Mouse (Mus musculus): ENCODE data around the gene Sgcb. TPM values are rescaled to one million over a fixed set of nuclear protein-coding genes. Genes with fewer than 3 reads are reported as not detected.

Gene Sgcb
- total RNA-seq, 2 experiments from 2014 or later, result 74.1 to 79.0 TPM

DNA sequence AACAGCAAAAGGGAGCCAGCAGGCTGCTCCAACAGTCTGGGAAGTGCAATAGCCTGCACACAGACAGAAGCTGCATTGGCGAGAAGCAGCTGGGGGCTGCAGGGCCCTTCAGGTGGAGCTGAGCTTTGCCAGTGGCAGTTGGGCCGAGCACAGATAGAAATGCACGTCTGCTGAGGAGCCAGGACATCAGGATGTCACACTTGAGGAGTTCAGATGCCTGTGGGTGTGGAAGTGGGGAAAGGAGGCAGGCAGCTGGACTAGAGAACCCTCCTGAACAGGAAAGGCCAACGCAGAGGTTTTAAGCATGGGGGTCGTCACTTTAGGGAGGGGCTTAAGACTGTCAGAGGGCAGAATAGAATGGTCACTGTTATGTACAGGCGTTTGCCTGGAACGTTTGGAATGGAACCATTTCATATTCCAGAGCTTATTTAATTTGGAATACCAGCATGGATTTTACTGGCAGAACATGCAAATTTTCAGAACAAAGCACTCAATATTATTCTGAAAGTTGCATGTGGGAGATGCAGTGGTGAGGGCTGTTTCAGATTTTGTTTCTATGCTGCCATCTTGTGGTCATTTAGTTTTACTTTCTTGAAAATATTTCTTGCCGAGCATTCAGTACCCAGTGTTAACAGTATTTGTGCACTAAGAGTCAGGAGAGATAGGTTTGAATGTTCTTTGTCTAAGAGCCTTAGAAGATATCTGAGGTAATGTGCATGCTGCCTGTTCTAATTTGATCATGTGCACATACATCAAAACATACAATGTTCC, 10.1 kb downstream of the Sgcb start:
- DNase-seq (ENCODE audit: low spot score), result no peak

DNA sequence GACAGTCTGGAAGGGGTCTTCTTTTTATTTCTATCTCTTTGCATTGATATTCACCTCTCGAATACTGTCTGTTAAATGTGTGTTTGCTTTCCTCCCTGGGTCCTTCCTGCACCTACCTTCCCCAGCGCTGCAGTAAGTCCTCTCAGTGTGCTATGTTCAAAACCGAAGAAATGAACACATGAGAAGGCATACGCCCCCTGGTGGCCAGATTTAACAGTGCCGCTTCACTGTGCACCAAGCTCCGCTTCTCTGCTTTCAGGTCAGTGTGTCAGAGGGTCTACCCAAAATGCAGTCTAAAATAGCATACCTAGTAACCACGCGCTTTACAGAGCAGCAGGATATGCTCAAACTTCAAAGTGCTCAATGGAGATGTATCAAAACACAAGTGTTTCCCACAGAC, 14.4 kb downstream of the Sgcb start:
- peak; percentile 69 for DNase-seq (ENCODE audit: low spot score)

DNA sequence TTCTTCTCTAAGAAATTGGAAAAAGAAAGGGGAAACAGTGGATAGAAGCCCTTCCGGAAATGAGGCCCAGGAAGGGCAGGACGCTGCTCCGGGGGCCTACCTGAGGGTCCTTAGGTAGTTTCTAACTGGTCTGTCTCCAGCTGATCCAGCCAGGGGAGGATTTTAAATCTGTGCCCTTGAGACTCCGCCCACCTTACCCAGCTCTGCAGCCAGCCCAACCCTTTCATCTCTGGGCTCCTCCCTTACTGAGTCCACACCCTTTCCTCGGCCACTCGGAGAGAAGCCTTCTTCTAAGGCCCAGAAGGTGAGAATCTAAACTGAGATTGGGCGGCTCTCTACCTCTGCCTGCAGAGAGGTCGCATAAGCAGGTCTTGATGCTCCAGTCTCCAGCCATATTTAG, 15.3 kb downstream of the Sgcb start, which contains the start of gene Lrrc66:
TSS of gene Lrrc66 (minus strand) at position 236 of the 400 bp plus-strand sequence.
- DNase-seq (ENCODE audit: low spot score), result no peak

DNA sequence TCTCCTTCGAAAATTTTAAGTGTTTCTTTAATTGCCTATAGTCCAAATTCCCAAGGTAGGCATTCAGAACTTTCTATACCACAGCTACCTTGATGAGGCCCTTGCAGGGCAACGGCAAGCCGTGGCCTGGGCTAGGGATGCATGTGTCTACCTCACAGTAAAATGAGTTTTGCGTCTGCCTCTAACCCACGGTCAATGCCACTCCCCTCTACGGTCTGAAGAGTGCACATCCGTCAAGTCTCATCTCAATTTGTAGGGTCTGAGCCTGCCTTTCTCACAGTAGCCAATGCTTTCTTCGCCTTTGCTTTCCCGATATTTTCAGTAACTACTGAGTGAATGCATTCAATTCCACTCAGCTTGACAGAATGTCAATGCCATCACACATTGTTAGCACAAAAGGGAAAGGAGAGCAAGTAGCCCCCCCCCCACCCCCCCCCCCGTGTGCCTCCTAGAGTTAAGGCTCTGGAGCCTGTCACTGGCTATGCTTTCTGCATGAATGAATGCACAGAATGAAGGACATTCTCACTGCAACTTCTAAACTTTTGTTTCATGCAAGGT, 16.5 kb downstream of the Sgcb start:
- no peak for DNase-seq (ENCODE audit: low spot score)

DNA sequence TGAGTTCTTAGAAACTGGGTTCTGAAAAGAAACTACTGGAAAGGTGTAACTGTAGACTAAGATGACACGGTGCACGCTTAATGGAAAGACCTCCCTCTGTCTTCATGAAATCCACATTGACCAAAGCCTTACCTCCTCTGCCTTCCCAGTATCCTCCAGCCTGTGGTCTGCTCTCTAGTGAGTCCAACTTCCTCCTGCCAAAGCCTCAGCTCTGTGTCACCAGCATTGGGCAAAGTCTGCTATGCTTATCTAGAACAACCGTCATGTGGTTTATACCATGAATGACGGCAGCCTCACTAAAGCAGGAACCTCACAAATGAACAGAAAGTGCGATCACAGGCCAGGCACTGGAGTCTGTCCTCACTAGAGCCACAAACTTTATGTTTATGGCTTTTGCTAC, 17.4 kb downstream of the Sgcb start:
- DNase-seq (ENCODE audit: low spot score), result no peak

DNA sequence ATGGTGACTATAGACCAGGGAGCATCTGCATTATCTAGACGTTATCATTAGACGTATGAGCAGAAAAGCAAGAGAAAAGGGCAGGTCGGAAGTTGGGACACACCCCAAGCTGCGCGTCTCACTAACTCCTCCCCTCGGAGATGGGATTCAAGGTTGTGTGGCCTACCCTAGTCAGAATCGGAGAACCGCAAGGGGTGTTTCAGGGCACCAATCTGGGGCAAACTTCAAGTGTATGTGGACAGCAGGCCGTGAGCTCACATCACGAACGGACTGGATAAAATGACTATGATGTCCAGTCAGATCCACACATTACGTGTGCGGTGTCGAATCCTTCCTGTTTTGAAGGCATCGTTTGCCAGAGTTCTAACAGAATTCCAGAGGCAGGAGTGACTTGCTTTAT, 19.6 kb downstream of the Sgcb start:
- no peak for DNase-seq (ENCODE audit: low spot score)

DNA sequence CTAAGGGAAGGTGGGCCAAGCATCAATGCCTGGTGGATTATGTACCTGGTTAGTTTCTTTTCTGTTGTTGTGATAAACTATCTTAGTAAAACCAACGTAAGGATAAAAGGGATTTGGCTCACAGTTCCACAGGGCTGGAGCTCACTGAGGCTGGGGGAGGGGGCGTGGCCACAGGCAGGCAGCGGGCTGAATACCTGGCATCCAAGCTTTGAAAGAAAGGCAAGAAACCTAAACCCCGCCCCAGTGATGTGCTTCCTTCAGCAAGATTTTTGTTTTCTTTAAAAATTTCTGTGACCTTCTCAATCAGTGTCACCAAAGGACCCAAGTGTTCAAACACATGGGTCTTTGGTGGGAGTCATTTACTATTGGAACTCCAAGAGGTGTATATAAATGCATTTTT, 20.0 kb downstream of the Sgcb start:
- no peak for DNase-seq (ENCODE audit: low spot score)

DNA sequence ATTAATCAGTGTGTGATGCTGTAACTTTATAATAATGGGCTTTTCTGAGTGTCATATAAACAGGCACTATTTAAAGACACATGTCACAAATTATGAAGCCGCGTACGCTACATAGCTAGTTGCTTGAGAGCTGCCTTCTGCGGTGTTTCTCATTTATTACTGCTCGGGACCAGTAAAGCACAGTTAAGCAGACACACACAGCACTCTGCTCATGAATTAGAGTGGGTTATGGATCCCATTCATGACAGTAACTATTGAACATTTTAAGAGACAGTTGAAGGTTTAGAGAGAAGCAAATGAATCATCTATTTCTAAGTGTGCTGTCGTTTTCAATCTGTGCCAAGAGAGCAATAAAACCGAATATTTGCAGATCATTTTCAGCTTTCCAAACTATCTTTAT, 20.7 kb downstream of the Sgcb start:
- no peak for DNase-seq (ENCODE audit: low spot score)

DNA sequence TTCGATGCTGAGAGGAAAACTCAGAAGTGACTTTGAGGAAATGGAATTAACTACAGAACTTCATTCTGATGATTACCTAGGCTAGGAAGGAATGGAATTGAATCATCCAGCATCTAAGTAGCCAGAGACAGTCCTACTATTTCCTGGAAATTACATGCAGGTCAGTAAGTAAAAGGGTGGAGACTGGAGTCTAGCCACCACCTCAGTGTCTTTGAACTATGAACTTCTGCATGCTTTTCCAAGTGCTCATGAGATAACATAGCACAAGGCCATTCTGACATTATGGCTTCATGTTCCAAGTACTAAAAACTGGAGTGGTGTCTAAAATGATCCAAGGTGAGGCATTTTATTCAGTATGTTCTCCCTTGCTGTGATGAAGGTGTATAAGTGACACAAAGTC, 22.1 kb downstream of the Sgcb start:
- no peak for DNase-seq (ENCODE audit: low spot score)

DNA sequence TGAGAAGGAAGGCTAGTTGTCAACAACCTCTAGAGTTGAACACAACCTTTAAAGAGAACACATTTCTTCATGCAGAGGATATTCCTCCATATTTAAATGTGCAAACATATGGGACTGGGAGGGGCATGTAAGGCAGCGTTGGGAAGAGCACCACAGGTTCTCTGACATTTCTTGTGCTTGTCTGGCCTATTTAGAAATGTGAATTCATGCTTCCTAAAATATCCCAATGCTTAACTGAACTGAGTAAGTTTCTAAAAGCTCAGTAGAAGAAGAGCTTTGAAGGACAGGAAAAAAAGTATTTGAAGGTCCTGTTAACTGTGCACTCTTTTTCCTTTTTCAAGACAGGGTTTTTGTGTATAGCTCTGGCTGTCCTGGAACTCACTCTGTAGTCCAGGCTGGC, 28.6 kb downstream of the Sgcb start:
- no peak for DNase-seq (ENCODE audit: low spot score)

DNA sequence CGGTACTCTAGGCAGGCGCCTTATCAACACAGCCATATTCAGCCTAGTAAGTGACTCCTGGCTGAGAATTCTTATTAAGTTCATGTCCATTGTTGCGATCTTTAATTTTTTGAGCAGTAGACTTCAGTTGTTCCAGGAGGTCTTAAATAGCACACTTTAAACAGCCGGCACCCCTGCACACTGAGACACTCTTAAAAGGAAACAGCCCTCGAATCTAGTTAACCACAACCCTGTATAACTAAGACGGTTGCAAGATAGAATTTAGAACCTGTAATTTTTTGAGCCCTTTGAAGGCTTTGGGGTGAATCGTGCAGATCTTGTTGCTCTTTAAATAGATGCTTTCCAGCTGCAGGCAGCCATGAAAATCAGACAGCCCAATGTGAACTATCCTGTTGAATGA, 32.4 kb downstream of the Sgcb start:
- DNase-seq (ENCODE audit: low spot score), result no peak

DNA sequence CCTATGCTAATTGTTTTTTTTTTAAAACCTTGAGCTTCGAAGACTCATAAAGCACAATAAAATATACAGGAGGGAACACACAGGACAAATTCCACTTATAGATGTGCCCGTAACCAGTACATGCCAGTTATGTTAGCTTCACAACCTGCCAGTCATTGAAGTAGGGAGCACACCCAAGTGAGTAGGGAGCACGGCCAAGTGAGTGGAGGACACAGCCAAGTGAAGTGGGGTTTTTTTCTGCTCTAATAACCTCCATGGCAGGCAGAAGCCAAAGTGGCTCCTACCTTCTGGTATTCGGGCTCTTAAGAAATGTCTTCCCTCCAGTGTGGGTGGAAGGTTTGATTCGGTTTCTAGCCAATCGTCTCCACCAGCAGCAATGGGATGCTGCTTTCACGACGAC, 34.3 kb downstream of the Sgcb start:
- no peak for DNase-seq (ENCODE audit: low spot score)

DNA sequence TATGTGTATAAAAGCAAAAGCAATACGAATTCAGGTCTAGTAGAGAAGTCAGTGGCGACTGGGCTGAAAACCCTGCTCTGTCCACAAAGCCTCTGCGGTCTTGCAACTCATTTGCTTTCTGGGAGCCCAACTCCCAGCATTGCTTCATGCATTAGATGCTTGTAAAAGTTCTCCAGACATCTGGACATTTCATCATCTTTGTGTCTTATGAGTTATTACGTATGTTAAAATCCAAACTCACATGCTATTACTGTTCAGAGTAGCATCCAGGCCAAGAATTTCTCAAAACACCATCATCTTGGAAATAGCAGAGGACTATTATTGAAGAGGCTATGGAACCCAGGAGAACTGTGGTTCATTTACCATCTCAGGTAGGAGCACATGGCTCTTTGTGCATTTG, 36.5 kb downstream of the Sgcb start:
- DNase-seq (ENCODE audit: low spot score), result no peak

DNA sequence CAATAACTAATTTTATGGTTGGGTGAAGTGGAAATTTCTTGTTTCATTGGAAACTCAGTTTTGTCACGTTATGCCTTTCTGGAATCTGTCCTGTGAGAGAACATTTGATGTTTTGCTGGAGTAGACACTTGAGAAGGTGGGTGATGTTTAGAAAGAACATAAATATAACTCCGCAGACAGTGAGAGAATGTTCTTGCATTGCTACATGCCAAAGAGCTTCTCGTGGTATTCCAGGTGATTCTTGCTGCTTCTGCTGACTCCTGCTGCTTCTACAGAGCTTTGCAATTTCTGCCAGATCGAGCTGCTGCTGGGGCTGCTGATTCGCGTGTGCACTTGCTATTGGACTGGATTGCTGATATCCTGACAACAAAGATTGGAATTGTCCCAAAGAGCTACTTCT, 42.6 kb downstream of the Sgcb start:
- DNase-seq (ENCODE audit: low spot score), result no peak

DNA sequence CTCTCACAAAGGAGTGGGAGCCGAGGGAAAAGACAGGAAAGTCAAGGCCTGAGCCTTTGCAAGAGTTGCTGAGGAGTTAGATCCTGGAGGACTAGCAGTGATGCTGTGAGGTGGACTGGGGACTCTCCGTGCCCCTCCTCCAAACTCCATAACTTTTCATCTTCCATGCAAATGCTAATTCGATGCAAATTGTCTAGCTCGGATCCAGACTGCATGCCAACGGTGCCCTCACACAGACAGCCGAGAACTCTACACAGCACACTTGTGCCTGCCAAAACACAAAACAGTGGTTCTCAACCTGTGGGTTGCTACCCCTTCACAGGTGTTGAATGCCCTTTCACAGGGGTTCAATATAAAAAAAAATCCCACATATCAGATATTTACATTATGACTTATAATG, 43.0 kb downstream of the Sgcb start:
- DNase-seq (ENCODE audit: low spot score), result no peak

DNA sequence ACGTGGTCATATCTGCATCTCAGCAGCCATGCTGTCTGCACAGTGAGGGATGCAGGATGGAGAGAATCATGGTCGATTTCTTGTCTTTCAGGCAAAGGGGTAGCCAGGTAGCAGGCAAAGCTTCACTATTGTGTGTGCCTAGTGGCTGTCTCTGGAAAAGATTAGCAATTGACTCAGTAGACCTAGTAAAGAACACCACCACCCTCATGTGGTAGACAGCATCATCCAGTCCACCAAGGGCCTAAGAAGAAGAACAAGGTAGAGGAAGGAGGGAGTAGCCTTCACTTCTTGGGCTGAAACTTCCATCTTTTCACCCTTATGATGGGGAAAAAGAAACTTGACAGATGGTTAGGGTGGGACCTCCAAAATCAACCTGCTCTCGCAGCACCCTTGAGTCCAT, 44.7 kb downstream of the Sgcb start:
- no peak for DNase-seq (ENCODE audit: low spot score)

DNA sequence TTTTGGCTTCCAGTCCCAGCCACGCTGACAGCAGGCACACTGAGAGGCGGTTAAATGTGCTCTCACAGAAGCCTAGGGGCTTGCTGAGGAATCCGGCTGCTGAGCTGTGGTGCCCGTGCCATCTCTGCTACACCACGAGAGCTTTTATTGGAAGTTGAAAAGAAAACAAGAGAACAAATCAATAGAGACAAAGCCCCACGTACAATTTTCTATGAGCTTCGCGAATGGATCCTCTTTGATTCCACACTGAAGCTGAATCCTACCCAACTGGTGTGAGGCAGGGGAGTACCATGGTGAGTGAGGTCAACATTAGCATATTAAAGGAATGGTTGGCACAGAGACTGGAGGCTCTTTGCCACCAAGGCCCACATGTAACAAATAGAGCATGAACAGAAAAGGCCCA, 46.2 kb downstream of the Sgcb start:
- no peak for DNase-seq (ENCODE audit: low spot score)

DNA sequence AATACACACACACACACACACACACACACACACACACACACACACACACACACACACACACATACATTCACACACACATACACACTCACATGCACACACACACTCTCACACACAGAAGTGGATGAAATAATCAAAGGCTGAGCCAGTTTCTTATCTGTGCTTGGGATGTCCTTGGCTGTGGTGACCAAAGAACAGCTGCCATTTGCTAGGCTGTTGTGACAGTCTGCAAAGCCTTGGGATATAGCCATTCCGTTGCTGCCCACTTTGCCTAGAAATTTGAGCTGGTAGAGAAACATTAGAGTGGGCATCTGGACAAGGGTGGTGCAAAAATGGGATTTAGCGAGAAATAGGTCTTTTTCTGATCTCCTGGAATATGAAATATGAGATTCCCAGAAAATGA, 47.6 kb downstream of the Sgcb start:
- DNase-seq (ENCODE audit: low spot score), result no peak

DNA sequence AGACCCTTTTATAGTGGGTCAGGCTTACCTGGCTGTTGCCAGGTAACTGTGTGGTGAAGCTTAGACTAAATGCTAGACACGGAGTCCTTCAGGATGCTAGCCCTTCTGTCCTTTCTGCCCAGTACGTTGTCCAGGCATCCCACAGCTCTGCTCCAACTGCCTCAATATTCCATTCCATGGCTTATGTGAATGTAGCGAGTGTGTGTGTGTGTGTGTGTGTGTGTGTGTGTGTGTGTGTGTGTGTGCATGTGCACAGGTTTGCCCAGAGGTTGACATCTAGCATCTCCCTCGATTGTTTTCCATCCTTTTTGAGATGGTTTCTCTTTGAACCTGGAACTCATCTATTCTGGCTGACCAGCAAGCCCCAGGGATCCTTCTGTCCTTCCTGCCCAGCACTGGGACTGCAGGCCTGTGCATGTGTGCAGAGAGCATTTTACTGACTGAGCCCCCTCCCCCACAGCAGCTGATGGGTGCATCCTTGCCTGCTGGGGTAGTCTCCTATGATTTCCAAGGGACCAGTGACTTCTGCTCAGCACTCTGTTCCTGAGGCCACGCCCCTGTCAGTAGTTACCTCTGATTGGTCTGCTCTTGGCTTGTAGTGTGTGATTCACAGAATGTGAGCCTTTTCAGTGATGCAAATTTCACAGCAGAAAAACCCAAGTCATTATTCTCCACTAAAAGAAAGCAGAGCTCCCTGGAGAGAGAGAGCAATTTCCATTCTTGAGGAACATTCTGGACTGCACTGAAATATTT, 48.5 kb downstream of the Sgcb start:
- DNase-seq (ENCODE audit: low spot score), result no peak

DNA sequence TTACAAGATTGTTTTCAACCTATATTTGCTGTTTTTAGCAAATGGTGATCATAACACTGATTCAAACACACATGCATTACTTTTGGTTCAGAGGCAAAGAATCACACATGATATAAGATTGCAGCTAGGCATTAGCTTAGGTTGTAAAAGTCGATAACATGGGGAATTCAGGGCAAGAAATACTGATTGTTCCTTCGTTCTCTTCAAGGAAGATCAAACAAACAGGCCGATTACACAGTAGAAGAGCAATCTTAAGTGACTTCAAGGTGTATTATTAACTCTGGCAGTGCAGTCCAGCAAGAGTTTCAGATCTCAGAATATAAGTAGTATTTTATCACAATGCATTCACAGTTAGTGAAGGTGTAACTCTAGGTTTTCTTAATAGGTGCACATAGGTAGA, 60.5 kb downstream of the Sgcb start:
- no peak for DNase-seq (ENCODE audit: low spot score)

DNA sequence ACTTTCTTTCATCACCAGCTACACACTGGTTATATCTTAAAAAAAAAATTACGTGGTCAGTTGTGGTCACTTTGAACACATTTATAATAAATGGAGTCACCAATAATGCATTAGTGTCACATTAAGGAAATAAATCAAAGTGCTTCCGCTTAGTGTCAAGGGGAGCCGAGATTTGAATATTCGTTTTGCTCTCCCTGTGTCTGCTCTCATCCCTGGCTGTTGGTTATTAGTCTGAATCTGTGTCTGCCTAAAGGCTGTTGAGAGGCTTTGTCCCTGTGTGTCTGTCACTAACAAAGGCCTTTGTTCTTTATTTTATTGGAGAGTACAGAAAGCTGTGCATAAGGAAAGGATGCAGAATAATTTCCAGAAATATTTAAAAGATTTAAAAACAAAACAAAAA, 61.0 kb downstream of the Sgcb start:
- DNase-seq (ENCODE audit: low spot score), result no peak

DNA sequence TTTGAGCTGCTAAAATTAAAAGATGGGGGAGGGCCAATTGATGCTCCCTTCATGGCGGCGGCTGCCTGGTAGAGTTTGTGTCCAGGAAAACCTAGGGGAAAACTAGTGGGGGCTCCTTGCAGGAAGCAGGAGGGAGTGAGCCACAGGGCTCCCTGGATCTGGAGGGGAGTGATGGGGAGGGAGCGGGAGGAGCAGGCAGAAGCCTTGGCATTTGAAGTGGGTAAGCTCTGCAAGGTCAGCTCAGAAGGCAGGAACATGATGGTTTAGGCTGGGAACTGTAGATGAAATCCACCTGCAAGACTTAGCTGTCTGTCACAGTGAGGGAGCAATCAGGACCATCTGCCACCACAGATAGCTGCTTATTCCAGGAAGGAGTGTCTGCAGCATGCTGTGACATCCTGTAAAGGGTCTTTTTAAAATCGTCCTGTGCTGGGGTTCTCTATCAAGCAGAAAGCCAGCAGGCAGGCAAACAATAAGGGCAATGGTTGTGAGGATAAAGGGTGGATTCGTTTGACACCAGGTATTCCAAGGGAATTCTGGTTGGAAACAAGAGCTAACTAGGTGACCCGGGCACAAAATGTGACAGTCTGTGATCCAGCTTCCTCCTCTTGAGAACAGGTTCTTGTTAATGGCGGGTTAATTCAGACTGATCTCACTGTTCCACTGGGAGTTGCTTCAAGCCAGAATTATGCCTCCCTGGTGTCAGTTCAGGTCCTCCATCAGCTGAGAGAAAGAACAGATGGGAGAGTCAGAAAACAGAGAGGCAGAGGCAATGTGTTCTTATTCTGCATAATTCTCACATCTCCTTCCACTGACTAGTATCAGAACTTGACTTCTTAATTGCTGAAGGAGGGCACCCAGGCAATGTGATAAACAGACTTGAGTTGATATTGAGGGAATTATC, 62.1 kb downstream of the Sgcb start:
- DNase-seq (ENCODE audit: low spot score), result no peak

Measured in gastrocnemius, adult 18-20 months (tissue).